Mouse (Mus musculus) testis, adult 2 months (tissue): ENCODE results near the gene Fcgr4.
"Not testable (repeated sequence)": the region's sequence is repeated elsewhere in the genome, so short reads cannot be mapped to it uniquely, and the experiment has no call there.

Experiments used
- CTCF ChIP-seq: fragments of 200-500 bp; IDR thresholded peaks from 2 replicates; pipeline ENCODE4 v1.5.1; 2012; ENCODE audit warnings: low read depth, mild to moderate bottlenecking, inconsistent platforms, low read length, moderate library complexity; ENCODE audit not compliant: control insufficient read depth, insufficient read depth, insufficient replicate concordance
- POLR2A ChIP-seq: fragments of 200-500 bp; IDR thresholded peaks from 2 replicates; pipeline ENCODE4 v1.6.1; 2012; ENCODE audit warnings: low read depth, mild to moderate bottlenecking, inconsistent platforms, low read length, moderate library complexity; ENCODE audit not compliant: control insufficient read depth

GRCm38 (mm10) chr1:171071726-171072125 is 53.0 kb downstream of the Fcgr4 start:
- not testable (repeated sequence) for TF ChIP-seq POLR2A, CTCF
